Comparison of ENCODE assay signal across 11 mouse cellular contexts in genomic region chr15:89110147-89110546, GRCm38 (mm10). TPM values are rescaled to one million over a fixed set of nuclear protein-coding genes. Genes with fewer than 3 reads are reported as not detected.
A peak's percentile ranks its signal among the peaks of the same experiment; 100 is the strongest.
DNase-seq lines count a peak whose midpoint lies in the region.
"Had no signal": no experiment of that assay in that cellular context is flagged by ENCODE, and none has a peak within 500 bp of the region (broad histone marks: within the 10 kb centered on the region; RNA-seq: fewer than 3 reads in every experiment).

No protein-coding gene starts in this region.

- peak; percentile 93 for DNase-seq in heart, adult 11 months
- no peak for DNase-seq in heart, adult 9 months (ENCODE audit: low spot score in 2 of 2)
- DNase-seq in 3T3-L1 (ENCODE audit: low read depth, low spot score), result peak; percentile 86
- peak; percentile 80 for DNase-seq in adrenal gland, adult 2 months
- DNase-seq in cerebellum, postnatal 36 days, result peak; percentile 66 to 70
- DNase-seq in urinary bladder, postnatal 4 days (ENCODE audit: low spot score in 2 of 2), result no peak
- DNase-seq in retina, postnatal 1 day, result no peak
- no peak for DNase-seq in T-cell, adult 2 months (ENCODE audit: low spot score)
- DNase-seq: embryo, embryonic 11 days; kidney, adult 8-10 months; layer of hippocampus, postnatal 36 days had no signal

RNA-seq across cellular contexts. Expression of gene Tubgcp6, which starts 12.8 kb away (rescaled TPM):
- total RNA-seq in adrenal gland, adult 2 months (2021), result 10 to 100 TPM; 11.2 to 12.3 TPM
- polyA plus RNA-seq in adrenal gland, adult 2 months (2012; rRNA removed), result 30.6 and 31.8 TPM in 2 replicates

RNA-seq across cellular contexts. Expression of gene Hdac10, which starts 18.4 kb away (rescaled TPM):
- total RNA-seq in adrenal gland, adult 2 months (2021), result 10 to 100 TPM; 10.9 to 11.2 TPM
- polyA plus RNA-seq in adrenal gland, adult 2 months (2012; rRNA removed), result 29.7 and 30.3 TPM in 2 replicates

RNA-seq across cellular contexts. Expression of gene Selenoo, which starts 21.3 kb away (rescaled TPM):
- total RNA-seq in adrenal gland, adult 2 months (2021), result 10 to 100 TPM; 37.0 to 39.2 TPM
- polyA plus RNA-seq in adrenal gland, adult 2 months (2012; rRNA removed), result 120 and 126 TPM in 2 replicates

RNA-seq across cellular contexts. Expression of gene Mapk12, which starts 30.4 kb away (rescaled TPM):
- 10 to 100 TPM in 1 of 2 experiments, 1 to 10 TPM in 1; 6.7 to 10.2 TPM for total RNA-seq in adrenal gland, adult 2 months (2021)
- 5.9 and 9.1 TPM in 2 replicates for polyA plus RNA-seq in adrenal gland, adult 2 months (2012; rRNA removed)

RNA-seq across cellular contexts. Expression of gene Trabd, which starts 35.2 kb away (rescaled TPM):
- total RNA-seq in adrenal gland, adult 2 months (2021), result 10 to 100 TPM; 27.4 to 47.7 TPM
- polyA plus RNA-seq in adrenal gland, adult 2 months (2012; rRNA removed), result 43.2 and 47.8 TPM in 2 replicates

Comparison
In these comparisons a context has a peak if more than half of its experiments do, and no peak if none do; other contexts are left out.
1. DNase-seq: peak in heart, adult 11 months (single experiment), 3T3-L1 (single experiment), adrenal gland, adult 2 months (single experiment) and cerebellum, postnatal 36 days (2 of 2); none in heart, adult 9 months (0 of 2), urinary bladder, postnatal 4 days (0 of 2), retina, postnatal 1 day (single experiment) and T-cell, adult 2 months (single experiment).